In genomic region chr5:73817180-73817579, GRCm38 (mm10) we compare ENCODE assay signal across 19 mouse cellular contexts.
DNase-seq lines count a peak whose midpoint lies in the region; ATAC-seq and TF ChIP-seq lines count a peak whose summit lies in the region.
"Had no signal": no experiment of that assay in that cellular context is flagged by ENCODE, and none has a peak within 500 bp of the region (broad histone marks: within the 10 kb centered on the region; RNA-seq: fewer than 3 reads in every experiment).

No protein-coding gene starts in this region.

- peak; percentile 48 for DNase-seq in gastrocnemius, adult 18-20 months (ENCODE audit: low spot score)
- DNase-seq in gastrocnemius, postnatal 4 days (ENCODE audit: low spot score in 2 of 2): no peak
- peak; percentile 83 for DNase-seq in lung, postnatal 0 days (ENCODE audit: low spot score)
- no peak for DNase-seq in lung, postnatal 14 days
- DNase-seq in brain, adult 2 months (ENCODE audit: low read depth, low spot score): peak; percentile 16
- peak; percentile 4 for DNase-seq in telencephalon, adult 2 months (ENCODE audit: low read depth, low spot score)
- DNase-seq in embryo, embryonic 11 days: no peak
- DNase-seq: adrenal gland, postnatal 36 days; cerebellum, adult 9-11 months; forebrain, postnatal 0 days; gastrocnemius, postnatal 25 days; left cerebral cortex, postnatal 4 days; lung, embryonic 14.5 days; right cerebral cortex, postnatal 14 days; thymus, postnatal 25 days had no signal

- WGBS in lung, postnatal 0 days: 86% methylated on average over 1 of the region's 1 CpGs

- H3K9me3 ChIP-seq in lung, postnatal 0 days (ENCODE audit: low read length): no peaks in the 10 kb centered on the region
- H3K9me3 ChIP-seq: heart, embryonic 15.5 days; intestine, embryonic 15.5 days had no signal

- ATAC-seq in lung, postnatal 0 days: peak; percentile 62; the same call in 1 of the 2 replicates
- ATAC-seq: forebrain, postnatal 0 days; intestine, embryonic 15.5 days had no signal

- no peak overlapping the region for H3K9ac ChIP-seq in lung, postnatal 0 days (replicated peaks; ENCODE audit: low read depth)
- H3K9ac ChIP-seq: forebrain, postnatal 0 days; heart, embryonic 15.5 days; hindbrain, embryonic 14.5 days; intestine, embryonic 15.5 days; lung, embryonic 14.5 days had no signal

- no peak overlapping the region for H3K4me2 ChIP-seq in lung, postnatal 0 days (replicated peaks; ENCODE audit: low read depth, low read length)
- H3K4me2 ChIP-seq: heart, embryonic 15.5 days; hindbrain, embryonic 14.5 days; intestine, embryonic 15.5 days; liver, embryonic 11.5 days; lung, embryonic 14.5 days had no signal

- TF ChIP-seq CTCF in lung, postnatal 0 days (IDR thresholded peaks at IDR 0.05): no peak

- no peak overlapping the region for H3K27ac ChIP-seq in lung, postnatal 0 days (ENCODE audit: low read length)
- H3K27ac ChIP-seq: heart, embryonic 15.5 days; hindbrain, embryonic 14.5 days; intestine, embryonic 15.5 days had no signal

- no peaks in the 10 kb centered on the region for H3K27me3 ChIP-seq in lung, postnatal 0 days (replicated peaks; ENCODE audit: insufficient read depth, low read length)
- H3K27me3 ChIP-seq: heart, embryonic 15.5 days; intestine, embryonic 15.5 days had no signal

- no peaks in the 10 kb centered on the region for H3K36me3 ChIP-seq in lung, postnatal 0 days (ENCODE audit: insufficient read depth, low read length)
- H3K36me3 ChIP-seq: heart, embryonic 15.5 days; intestine, embryonic 15.5 days had no signal

- no peaks in the 10 kb centered on the region for H3K4me1 ChIP-seq in lung, postnatal 0 days (ENCODE audit: insufficient read depth, low read depth, low read length)
- H3K4me1 ChIP-seq: heart, embryonic 15.5 days; intestine, embryonic 15.5 days had no signal

- no peak overlapping the region for H3K4me3 ChIP-seq in lung, postnatal 0 days (ENCODE audit: low read depth, low read length)
- H3K4me3 ChIP-seq: heart, embryonic 15.5 days; intestine, embryonic 15.5 days had no signal

- TF ChIP-seq EP300 in lung, postnatal 0 days (IDR thresholded peaks at IDR 0.05): peak; percentile 97

Comparison
In these comparisons a context has a peak if more than half of its experiments do, and no peak if none do; other contexts are left out.
1. DNase-seq: peak in gastrocnemius, adult 18-20 months (single experiment), lung, postnatal 0 days (single experiment), brain, adult 2 months (single experiment) and telencephalon, adult 2 months (single experiment); none in gastrocnemius, postnatal 4 days (0 of 2), lung, postnatal 14 days (single experiment) and embryo, embryonic 11 days (single experiment).